Mouse (Mus musculus) small intestine, adult 2 months (tissue): ENCODE data around the gene Thy1.

ENCODE experiments used
- CTCF ChIP-seq: fragments of 200-500 bp; IDR thresholded peaks from 2 replicates; pipeline ENCODE4 v1.5.1; 2012; ENCODE audit warnings: low read depth, mild to moderate bottlenecking, control low read depth, inconsistent platforms, low read length, moderate library complexity, mixed read lengths; ENCODE audit not compliant: insufficient replicate concordance, insufficient read length; ENCODE audit errors: extremely low read depth
- POLR2A ChIP-seq: fragments of 200-500 bp; IDR thresholded peaks from 2 replicates; pipeline ENCODE4 v1.6.1; 2012; ENCODE audit warnings: low read depth, mild to moderate bottlenecking, control low read depth, inconsistent platforms, low read length, moderate library complexity

DNA sequence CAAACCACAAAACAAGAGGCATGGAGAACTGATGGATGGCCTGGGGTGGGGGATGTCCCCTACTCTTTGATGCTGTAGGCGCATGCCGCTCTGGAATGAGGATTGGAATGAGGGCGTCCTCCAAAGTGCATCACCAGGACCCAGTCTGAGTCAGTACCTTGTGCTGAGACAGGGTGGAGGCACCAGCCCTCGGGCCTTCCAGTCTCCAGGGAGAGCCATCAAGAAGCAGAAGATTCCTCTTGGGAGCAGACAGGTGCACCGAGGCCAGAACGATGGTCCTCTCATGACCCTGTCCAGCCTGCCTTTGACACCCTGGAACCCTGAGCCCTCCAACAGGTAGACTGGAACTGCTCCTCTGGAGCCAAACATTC, 24.8 kb downstream of the Thy1 start:
- no peak for TF ChIP-seq CTCF
- TF ChIP-seq POLR2A: no peak
